Mouse (Mus musculus) natural killer cell, adult 2 months (primary cell): ENCODE measurements at regions not wholly inside any gene's neighbourhood (a gene's known extent, or its start where the extent isn't known, plus 50 kb on each side); places are given as distances from the start of the nearest gene placed in this dataset.

Experiments used
- DNase-seq, 2 experiments: peaks; one replicate each; pipeline ENCODE4 v3.0.0; 2022; ENCODE audit warnings: low spot score in 2 of 2

GRCm38 (mm10) chr4:9033106-9033642, 794.3 kb upstream of the Car8 start:
- DNase-seq, result peak in 1 of 2 experiments; percentile 20

GRCm38 (mm10) chr4:9031634-9032033, 792.8 kb upstream of the Car8 start:
- no peak for DNase-seq

GRCm38 (mm10) chr4:9028946-9029345, 790.1 kb upstream of the Car8 start:
- DNase-seq, result no peak

- no peak for DNase-seq
Measured at GRCm38 (mm10) chr4:9028475-9028874, 789.6 kb upstream of the Car8 start.

GRCm38 (mm10) chr4:9027798-9028404, 789.1 kb upstream of the Car8 start:
- DNase-seq, result peak; percentile 71 to 81

- DNase-seq, result no peak
Measured at GRCm38 (mm10) chr4:9027383-9027782, 788.5 kb upstream of the Car8 start.

- DNase-seq, result no peak
Measured at GRCm38 (mm10) chr4:9026841-9027240, 788.0 kb upstream of the Car8 start.

- DNase-seq, result no peak
Measured at GRCm38 (mm10) chr4:9025821-9026470, 787.1 kb upstream of the Car8 start.

- no peak for DNase-seq
Measured at GRCm38 (mm10) chr4:9024216-9024925, 785.5 kb upstream of the Car8 start.

GRCm38 (mm10) chr4:9019241-9020110, 780.6 kb upstream of the Car8 start:
- no peak for DNase-seq

- DNase-seq, result no peak
Measured at GRCm38 (mm10) chr4:9018236-9018635, 779.4 kb upstream of the Car8 start.

- no peak for DNase-seq
Measured at GRCm38 (mm10) chr4:9016504-9017040, 777.7 kb upstream of the Car8 start.

GRCm38 (mm10) chr4:9015528-9016503, 777.0 kb upstream of the Car8 start:
- DNase-seq, result no peak

- DNase-seq, result no peak
Measured at GRCm38 (mm10) chr4:9014986-9015385, 776.1 kb upstream of the Car8 start.

GRCm38 (mm10) chr4:9012787-9013186, 773.9 kb upstream of the Car8 start:
- no peak for DNase-seq

GRCm38 (mm10) chr4:9011952-9012351, 773.1 kb upstream of the Car8 start:
- no peak for DNase-seq

- no peak for DNase-seq
Measured at GRCm38 (mm10) chr4:9011129-9011518, 772.3 kb upstream of the Car8 start.

- DNase-seq, result no peak
Measured at GRCm38 (mm10) chr4:9010381-9011128, 771.7 kb upstream of the Car8 start.

GRCm38 (mm10) chr4:9009656-9010055, 770.8 kb upstream of the Car8 start:
- peak; percentile 16 to 31 for DNase-seq
